Mouse (Mus musculus) myocyte (in vitro differentiated cells): Measurements from ENCODE around the gene Fam53a.

Source experiments
- CEBPB ChIP-seq: IDR thresholded peaks from 2 replicates; pipeline ENCODE4 v1.6.1; 2011; ENCODE audit warnings: mild to moderate bottlenecking, moderate library complexity; ENCODE audit not compliant: poor library complexity, insufficient read depth, severe bottlenecking
- E2F4 ChIP-seq: IDR thresholded peaks from one replicate; pipeline ENCODE4 v1.6.1; 2011; ENCODE audit warnings: mild to moderate bottlenecking, control low read depth, moderate library complexity; ENCODE audit not compliant: insufficient read depth
- MAX ChIP-seq: IDR thresholded peaks from one replicate; pipeline ENCODE4 v1.6.1; 2011; ENCODE audit warnings: low read depth, mild to moderate bottlenecking, control low read depth
- MYOD1 ChIP-seq, 3 experiments: IDR thresholded peaks; one replicate each; pipeline ENCODE4 v1.6.1; 2011; ENCODE audit warnings: control low read depth in 2 of 3, low read depth in 2 of 3, mild to moderate bottlenecking in 2 of 3, moderate library complexity in 1 of 3; ENCODE audit not compliant: insufficient read length in 2 of 3, control insufficient read depth in 1 of 3
- MYOG ChIP-seq, 3 experiments: IDR thresholded peaks; one replicate each; pipeline ENCODE4 v1.6.1; 2011; ENCODE audit warnings: control low read depth in 2 of 3, low read depth in 2 of 3, mild to moderate bottlenecking in 2 of 3; ENCODE audit not compliant: insufficient read length in 2 of 3, control insufficient read depth in 1 of 3, insufficient read depth in 1 of 3
- POLR2A ChIP-seq: IDR thresholded peaks from one replicate; pipeline ENCODE4 v1.6.1; 2011; ENCODE audit warnings: low read depth, mild to moderate bottlenecking, control low read depth, moderate library complexity; ENCODE audit not compliant: insufficient read length
- POLR2AphosphoS2 ChIP-seq: IDR thresholded peaks from one replicate; pipeline ENCODE4 v1.6.1; 2011; ENCODE audit warnings: low read depth, control low read depth; ENCODE audit not compliant: insufficient read length
- REST ChIP-seq: IDR thresholded peaks from one replicate; pipeline ENCODE4 v1.6.1; 2011; ENCODE audit warnings: mild to moderate bottlenecking, control low read depth, moderate library complexity; ENCODE audit not compliant: insufficient read depth, insufficient read length
- SRF ChIP-seq: IDR thresholded peaks from one replicate; pipeline ENCODE4 v1.6.1; 2011; ENCODE audit warnings: low read depth; ENCODE audit not compliant: control insufficient read depth, insufficient read length
- TCF12 ChIP-seq: IDR thresholded peaks from one replicate; pipeline ENCODE4 v1.6.1; 2011; ENCODE audit warnings: mild to moderate bottlenecking, control low read depth; ENCODE audit not compliant: poor library complexity, insufficient read depth, severe bottlenecking
- TCF3 ChIP-seq: IDR thresholded peaks from one replicate; pipeline ENCODE4 v1.6.1; 2011; ENCODE audit warnings: low read depth, control low read depth; ENCODE audit not compliant: insufficient read length
- USF1 ChIP-seq: IDR thresholded peaks from one replicate; pipeline ENCODE4 v1.6.1; 2011; ENCODE audit warnings: low read depth, mild to moderate bottlenecking, control low read depth, moderate library complexity

DNA sequence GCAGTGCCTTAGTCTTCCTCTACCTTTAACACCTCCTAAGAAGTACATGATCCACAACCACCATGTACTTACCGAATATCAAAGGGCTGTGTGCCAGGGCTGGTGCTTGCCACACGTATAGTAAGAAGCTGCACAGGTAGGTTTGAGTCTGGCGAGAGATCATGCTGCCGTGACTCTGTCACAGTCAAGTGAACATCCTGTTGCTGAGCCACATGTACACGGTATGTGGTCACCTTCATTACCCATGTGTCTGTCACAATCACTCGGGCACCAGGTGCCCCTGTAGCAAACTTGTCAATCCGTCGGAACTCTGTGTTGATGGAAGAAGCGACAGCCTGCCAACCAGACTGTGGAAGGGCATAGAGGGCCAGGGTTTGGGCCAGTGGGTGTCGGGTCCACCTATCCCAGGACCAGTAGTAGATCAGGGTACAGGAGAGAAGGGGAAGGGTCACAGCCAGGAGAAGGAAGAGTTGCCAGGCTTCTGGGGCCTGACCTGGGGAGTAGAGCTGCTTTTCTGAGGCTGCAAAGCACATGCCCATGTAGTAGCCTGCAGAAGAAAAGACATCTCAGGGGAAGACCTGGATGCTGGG lies 25.9 kb upstream of the Fam53a start:
- TF ChIP-seq POLR2A (no peak), MYOG (IDR thresholded peaks at IDR 0.05; ENCODE audit: control insufficient read depth in 1 of 3, insufficient read depth in 1 of 3, insufficient read length in 2 of 3, low read depth in 2 of 3) (no peak), E2F4 (no peak), MAX (no peak), POLR2AphosphoS2 (no peak), REST (no peak), TCF12 (no peak), SRF (no peak), USF1 (no peak), CEBPB (no peak), MYOD1 (IDR thresholded peaks at IDR 0.05; ENCODE audit: control insufficient read depth in 1 of 3, insufficient read length in 2 of 3, low read depth in 2 of 3) (no peak), TCF3 (no peak)
